Mouse (Mus musculus): ENCODE measurements at regions not wholly inside any gene's neighbourhood (a gene's known extent, or its start where the extent isn't known, plus 50 kb on each side); places are given as distances from the start of the nearest gene placed in this dataset.

DNA sequence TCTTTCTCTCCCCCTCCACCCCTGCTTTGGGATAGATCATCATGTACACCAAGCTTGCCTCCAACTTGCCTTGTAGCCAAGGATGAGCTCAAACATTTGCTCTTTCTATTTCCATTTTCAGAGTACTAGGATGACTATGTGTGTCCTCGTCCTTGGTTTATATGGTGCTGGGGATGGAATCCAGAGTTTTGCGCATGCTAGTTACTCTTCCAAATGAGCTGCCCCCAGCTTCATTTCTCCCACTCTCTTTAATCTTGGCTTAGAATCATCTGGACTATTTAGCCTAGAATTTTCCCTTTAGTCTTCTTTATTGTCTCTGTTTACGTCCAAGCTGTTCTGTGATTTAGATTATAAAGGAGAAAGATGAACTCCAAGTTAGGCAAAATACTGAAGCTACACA lies 349.2 kb downstream of the Nucb2 start:
- no peak for DNase-seq (ENCODE audit: low read depth in 1 of 2, low spot score in 2 of 2)

DNA sequence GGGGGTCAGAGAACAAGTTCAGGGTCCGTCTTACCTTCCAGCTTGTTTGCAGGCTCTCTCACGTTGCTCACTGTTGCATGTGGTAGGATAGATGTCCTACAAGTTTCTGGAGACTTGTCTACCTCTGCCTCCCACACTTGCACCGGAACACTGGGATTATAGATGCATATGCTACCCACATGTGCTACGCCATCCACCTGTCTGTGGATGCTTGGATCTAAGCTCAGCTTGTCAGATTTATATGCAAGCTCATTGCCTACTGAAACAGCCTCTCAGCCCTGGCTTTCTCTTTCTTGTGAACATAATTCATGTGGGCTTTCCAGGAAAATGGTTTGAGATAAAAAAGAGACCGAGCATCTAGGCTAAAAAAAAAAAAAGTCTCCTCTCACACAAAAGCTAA lies 353.0 kb downstream of the Nucb2 start:
- no peak for DNase-seq (ENCODE audit: low read depth in 1 of 2, low spot score in 2 of 2)

DNA sequence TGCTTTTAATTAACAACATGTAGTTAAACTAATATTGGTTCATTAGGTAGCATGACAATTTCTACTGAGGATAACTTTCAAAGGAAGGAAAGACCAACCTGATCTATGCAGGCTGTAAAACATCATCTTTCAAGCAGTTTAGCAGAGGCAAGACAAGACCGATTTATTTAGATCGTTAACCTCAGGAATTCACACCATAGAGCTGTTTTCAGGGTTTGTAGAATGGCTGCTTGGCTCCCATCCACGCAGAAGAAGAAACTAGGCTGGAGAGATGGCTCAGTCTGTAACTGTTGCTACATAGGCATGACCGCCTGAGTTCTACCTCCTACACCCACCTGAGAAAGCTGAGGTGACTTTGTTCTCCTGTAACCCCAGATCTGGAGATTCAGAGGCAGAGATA lies 353.6 kb downstream of the Nucb2 start:
- DNase-seq (ENCODE audit: low read depth in 1 of 2, low spot score in 2 of 2), result no peak

GRCm38 (mm10) chr7:116882268-116882964 lies 378.2 kb downstream of the Nucb2 start:
- DNase-seq (ENCODE audit: low read depth in 1 of 2, low spot score in 2 of 2), result no peak

DNA sequence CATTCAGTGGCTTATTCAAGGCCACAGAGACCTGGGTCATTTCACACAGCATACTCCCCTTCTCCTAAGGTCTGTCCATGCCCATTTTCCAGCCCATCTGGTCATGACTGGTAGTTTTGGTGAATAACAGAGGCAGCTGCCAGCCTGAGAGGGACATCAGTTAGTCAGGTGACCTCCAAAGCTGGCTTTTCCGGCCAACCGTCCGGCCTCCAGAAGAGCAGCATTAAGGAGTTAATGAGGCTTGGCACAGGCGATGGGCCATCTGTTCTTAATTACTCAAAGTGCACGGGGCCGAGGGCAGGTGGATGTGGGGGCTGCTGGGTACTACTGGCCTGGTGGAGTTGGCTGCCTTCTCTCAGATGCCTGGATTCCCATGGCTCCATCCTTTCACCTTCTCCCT lies 389.7 kb downstream of the Nucb2 start:
- no peak for DNase-seq (ENCODE audit: low read depth in 1 of 2, low spot score in 2 of 2)

- no peak for DNase-seq (ENCODE audit: low read depth in 1 of 2, low spot score in 2 of 2)
Observed at GRCm38 (mm10) chr7:116915797-116916196, 411.6 kb downstream of the Nucb2 start.

- no peak for DNase-seq (ENCODE audit: low read depth in 1 of 2, low spot score in 2 of 2)
Observed at GRCm38 (mm10) chr7:116917921-116918670, 413.9 kb downstream of the Nucb2 start.

- no peak for DNase-seq (ENCODE audit: low read depth in 1 of 2, low spot score in 2 of 2)
Observed at GRCm38 (mm10) chr7:116946448-116946847, 434.3 kb upstream of the Xylt1 start.

DNA sequence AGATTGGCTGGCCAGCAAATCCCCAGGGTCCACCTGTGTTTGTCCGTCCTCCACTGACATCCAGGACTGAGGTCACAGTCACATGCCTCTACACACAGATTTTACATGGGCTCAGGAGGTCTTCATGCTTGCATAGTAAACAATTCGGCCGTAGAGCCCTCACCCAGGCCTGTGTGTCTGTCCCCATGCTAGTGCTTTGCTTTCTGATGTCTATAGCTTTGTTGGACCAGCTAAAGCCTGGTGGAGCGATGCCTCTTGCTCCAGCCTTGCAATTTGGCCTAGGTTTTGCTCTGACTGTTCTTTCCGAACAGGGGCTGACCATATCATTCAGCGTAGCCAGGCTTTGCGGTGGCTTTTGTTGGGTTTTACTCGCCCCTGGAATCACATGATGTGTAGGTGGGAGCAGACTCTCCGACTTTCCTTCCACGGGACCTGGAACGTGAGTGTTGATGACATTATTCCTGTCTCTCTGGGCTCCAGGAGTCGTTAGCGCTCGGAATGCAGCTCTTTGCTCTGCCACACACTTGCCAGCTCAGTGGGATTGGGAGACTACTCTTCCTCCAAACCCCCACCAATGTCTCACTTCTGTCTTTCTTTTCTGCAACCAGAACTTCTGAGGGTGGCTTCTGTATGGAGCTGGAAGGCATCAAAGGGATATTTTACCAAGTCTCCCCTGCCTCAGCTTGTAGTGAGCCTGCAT lies 421.4 kb upstream of the Xylt1 start:
- DNase-seq (ENCODE audit: low read depth in 1 of 2, low spot score in 2 of 2), result no peak

- DNase-seq (ENCODE audit: low read depth in 1 of 2, low spot score in 2 of 2), result no peak
Observed at GRCm38 (mm10) chr7:116963839-116964238, 416.9 kb upstream of the Xylt1 start.

GRCm38 (mm10) chr7:116991351-116991750 lies 389.4 kb upstream of the Xylt1 start:
- DNase-seq (ENCODE audit: low read depth in 1 of 2, low spot score in 2 of 2), result no peak

GRCm38 (mm10) chr7:116992166-116992565 lies 388.6 kb upstream of the Xylt1 start:
- no peak for DNase-seq (ENCODE audit: low read depth in 1 of 2, low spot score in 2 of 2)

- DNase-seq (ENCODE audit: low read depth in 1 of 2, low spot score in 2 of 2), result no peak
Observed at GRCm38 (mm10) chr7:116995770-116996169, 385.0 kb upstream of the Xylt1 start.

- no peak for DNase-seq (ENCODE audit: low read depth in 1 of 2, low spot score in 2 of 2)
Observed at GRCm38 (mm10) chr7:117003167-117003566, 377.6 kb upstream of the Xylt1 start.

DNA sequence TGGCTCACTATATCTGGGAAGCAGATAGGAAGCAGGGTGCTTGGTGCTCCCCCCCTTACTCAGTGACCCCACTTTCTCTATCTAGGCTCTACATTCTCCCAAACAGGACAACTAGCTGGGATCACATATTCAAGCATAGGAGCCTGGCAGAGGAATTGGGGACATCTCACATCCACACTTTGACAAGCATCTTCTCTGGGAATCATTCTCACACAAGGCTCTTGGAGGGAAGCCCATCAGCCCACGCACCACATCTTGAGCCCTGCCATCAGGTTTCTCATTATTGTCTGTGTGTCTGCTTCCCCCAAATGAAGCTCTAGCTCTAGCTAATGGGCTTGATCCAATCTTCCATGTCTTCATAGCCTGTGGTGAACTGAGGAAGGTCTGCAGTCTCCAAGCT lies 362.4 kb upstream of the Xylt1 start:
- no peak for DNase-seq (ENCODE audit: low read depth in 1 of 2, low spot score in 2 of 2)

DNA sequence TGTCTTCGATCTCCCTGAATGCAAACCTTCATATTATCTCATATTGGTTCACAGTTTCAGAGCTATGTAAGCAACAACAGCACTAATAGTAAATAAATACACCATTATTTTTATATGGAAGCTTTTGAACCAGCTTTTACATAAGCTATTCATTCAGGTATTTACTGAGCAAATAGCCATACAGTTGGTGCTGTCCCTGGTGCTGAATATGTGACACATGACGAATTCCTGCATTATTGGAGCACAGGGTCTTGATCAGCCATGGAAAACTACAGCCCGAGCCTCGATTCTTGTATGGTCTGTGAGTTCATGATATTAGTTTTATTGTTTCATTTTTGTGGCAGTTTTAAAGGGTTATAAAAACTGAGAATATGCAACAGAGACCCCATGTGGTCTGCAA lies 359.1 kb upstream of the Xylt1 start:
- no peak for DNase-seq (ENCODE audit: low read depth in 1 of 2, low spot score in 2 of 2)

DNA sequence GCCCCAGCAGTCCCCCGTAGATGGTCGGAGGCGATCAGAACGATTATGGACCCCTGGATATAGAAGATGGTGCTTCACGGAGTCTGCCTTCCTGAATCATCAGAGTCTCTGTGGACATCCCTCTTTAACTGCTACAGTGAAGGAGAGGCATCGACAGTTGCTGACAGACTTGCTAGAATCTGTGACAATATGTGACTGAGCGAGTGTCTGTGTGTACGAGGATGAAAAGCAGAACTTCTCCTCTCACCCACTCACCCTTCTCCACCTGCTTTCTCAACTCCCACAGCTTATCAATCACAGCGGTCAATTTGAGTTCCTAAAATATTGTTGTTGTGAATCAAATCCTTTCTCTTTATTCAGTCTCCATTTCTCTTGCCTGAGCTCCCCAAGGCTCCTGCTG lies 335.9 kb upstream of the Xylt1 start:
- no peak for DNase-seq (ENCODE audit: low read depth in 1 of 2, low spot score in 2 of 2)

- DNase-seq (ENCODE audit: low read depth in 1 of 2, low spot score in 2 of 2), result no peak
Observed at GRCm38 (mm10) chr7:117049249-117049648, 331.5 kb upstream of the Xylt1 start.

DNA sequence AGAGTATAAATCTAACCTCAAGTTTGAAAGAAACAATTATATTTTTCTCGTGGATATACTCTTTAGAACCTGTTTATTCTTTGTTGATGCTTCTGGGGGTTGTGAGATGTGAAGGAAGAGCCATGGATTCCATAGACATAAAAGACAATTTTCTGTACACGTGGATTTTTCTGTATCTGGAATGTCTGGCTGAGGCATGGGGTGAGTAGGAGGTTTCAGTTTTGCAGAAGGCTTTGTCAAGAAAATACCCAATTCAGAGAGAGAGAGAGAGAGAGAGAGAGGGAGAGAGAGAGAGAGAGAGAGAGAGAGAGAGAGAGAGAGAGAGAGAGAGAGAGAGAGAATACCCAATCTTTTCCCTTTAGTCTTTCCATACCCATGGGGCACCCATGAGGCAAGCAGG lies 315.0 kb upstream of the Xylt1 start:
- DNase-seq (ENCODE audit: low read depth in 1 of 2, low spot score in 2 of 2), result no peak

- DNase-seq (ENCODE audit: low read depth in 1 of 2, low spot score in 2 of 2), result no peak
Observed at GRCm38 (mm10) chr7:117090911-117091550, 289.7 kb upstream of the Xylt1 start.

DNA sequence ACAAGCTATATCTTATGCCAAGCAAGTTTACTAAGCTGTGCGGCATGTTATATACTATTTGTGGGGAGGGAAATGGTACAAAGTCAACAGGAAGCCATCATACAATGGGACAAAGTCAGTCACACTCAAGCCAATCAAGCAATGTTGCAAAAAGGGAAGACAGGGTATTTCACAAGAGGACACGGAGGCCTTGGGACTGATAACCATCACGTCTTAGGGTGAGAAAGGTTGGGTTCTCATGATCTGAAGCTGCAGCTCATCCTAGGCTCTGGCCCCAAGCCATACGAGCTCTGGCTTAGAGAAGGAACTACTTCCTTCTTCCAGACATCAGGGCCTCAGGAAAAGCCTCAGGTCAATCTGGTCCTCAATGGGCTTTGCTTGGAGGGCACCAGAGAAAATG lies 287.9 kb upstream of the Xylt1 start:
- DNase-seq (ENCODE audit: low read depth in 1 of 2, low spot score in 2 of 2), result no peak

DNA sequence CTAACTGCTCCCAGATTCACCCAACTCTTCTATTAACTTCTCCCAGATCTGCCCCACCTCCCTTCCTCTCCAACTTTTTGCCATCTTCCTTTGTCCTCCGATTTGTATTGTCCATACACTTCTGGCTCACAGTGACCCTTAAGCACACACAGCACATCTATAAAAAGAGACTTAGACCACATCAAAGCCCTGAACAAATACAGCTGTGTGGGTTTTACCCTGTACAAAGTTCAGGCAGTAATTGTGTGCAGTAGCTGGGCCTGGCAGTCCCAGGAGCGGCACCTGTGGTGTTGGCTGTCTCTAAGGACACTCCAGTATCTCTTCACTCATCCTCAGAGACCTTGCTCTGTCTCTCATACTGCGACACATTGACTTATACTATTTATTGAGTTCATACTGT lies 283.2 kb upstream of the Xylt1 start:
- DNase-seq (ENCODE audit: low read depth in 1 of 2, low spot score in 2 of 2), result no peak

Measured in monocyte, adult 2 months (primary cell).